Mouse (Mus musculus): Measurements from ENCODE around the gene Lrrc8b. TPM values are rescaled to one million over a fixed set of nuclear protein-coding genes. Genes with fewer than 3 reads are reported as not detected.

The Lrrc8b gene
- polyA plus RNA-seq, 1 experiment from 2014 or later: 13.3 TPM

DNA sequence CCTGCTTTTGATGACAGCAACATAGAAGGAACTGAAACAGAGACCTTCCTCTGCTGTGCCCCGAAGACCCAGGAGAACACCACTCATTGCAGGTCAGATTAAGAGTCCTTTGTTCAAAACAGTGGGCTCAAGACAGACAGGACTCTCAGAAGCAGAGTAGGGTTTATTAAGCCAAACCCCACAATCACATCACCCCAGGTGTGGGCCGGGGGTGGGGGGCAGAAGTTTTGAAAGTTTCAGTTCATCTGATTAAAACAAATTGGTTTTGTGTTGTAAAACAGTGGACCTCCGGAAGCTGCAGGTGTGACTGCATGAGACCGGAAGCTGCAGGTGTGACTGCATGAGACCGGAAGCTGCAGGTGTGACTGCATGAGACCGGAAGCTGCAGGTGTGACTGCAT is 14.0 kb upstream of the Lrrc8b start:
- Histone ChIP-seq H3K9ac (ENCODE audit: low read length) (no peak overlapping the region), H3K4me1 (ENCODE audit: control insufficient read depth, insufficient read depth, low read length) (no peaks in the 10 kb centered on the region), H3K27ac (ENCODE audit: low read depth, low read length) (no peak overlapping the region), H3K4me3 (ENCODE audit: low read depth, low read length) (no peak overlapping the region), H3K9me3 (ENCODE audit: control insufficient read depth, low read length) (no peaks in the 10 kb centered on the region), H3K36me3 (ENCODE audit: control insufficient read depth, insufficient read depth, low read length) (no peaks in the 10 kb centered on the region), H3K27me3 (ENCODE audit: control insufficient read depth, insufficient read depth, low read length) (no peaks in the 10 kb centered on the region), H3K4me2 (no peak overlapping the region)
- WGBS: 87% methylated on average over 5 of the region's 6 CpGs
- ATAC-seq (ENCODE audit: low FRiP score): no peak
- DNase-seq (ENCODE audit: low spot score, missing footprints): no peak

DNA sequence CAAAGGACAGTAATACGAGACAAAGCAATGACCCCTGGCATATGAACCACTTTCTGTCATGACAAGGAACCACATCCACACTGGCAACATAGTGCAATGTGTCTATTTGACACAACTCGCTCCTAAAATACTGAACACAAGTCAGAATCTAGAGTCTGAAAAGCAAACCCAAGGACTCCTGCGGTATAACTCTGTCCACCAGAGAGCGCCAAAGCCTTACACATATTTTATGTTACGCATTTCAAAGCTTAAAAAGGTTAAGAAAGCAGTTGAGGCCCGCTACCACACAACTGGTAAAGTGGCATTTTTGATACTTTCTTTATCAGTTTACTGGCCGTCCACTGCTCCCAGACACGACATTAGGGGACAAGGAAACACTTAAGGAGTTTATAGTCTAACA is 10.6 kb upstream of the Lrrc8b start:
- Histone ChIP-seq H3K4me3 (ENCODE audit: low read depth, low read length) (no peak overlapping the region), H3K27ac (ENCODE audit: low read depth, low read length) (no peak overlapping the region), H3K9me3 (ENCODE audit: control insufficient read depth, low read length) (no peaks in the 10 kb centered on the region), H3K27me3 (ENCODE audit: control insufficient read depth, insufficient read depth, low read length) (no peaks in the 10 kb centered on the region), H3K4me1 (ENCODE audit: control insufficient read depth, insufficient read depth, low read length) (no peaks in the 10 kb centered on the region), H3K9ac (ENCODE audit: low read length) (no peak overlapping the region), H3K4me2 (no peak overlapping the region), H3K36me3 (ENCODE audit: control insufficient read depth, insufficient read depth, low read length) (no peaks in the 10 kb centered on the region)
- ATAC-seq (ENCODE audit: low FRiP score): 0 out of 2 replicates have a peak, but pooled peaks have one; percentile 3
- peak; percentile 98 for DNase-seq (ENCODE audit: low spot score, missing footprints)
- WGBS: 12% methylated on average over 8 of the region's 8 CpGs

GRCm38 (mm10) chr5:105407661-105408060 is 7.9 kb upstream of the Lrrc8b start:
- ATAC-seq (ENCODE audit: low FRiP score): no peak
- whole genome bisulfite sequencing: 85% methylated on average over 5 of the region's 5 CpGs

DNA sequence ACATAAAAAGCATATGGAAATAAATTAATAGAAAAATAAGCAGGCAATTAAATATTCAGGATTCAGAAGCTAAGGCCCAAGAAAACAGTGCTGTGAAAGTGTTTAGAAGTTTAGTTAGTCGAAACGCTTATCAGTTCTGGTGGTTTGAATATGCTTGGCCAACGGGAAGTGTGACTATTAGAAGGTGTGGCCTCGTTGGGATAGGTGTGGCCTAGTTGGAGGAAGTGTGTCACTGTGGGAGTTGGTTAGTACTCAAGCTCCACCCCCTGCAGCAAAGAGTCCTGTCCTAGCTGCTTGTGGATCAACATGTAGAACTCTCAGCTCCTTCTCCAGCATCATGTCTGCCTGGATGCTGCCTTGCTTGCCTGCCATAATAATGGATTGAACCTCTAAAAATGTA is 6.5 kb upstream of the Lrrc8b start:
- no peak for ATAC-seq (ENCODE audit: low FRiP score)
- Histone ChIP-seq H3K9me3 (ENCODE audit: control insufficient read depth, low read length) (no peaks in the 10 kb centered on the region), H3K4me2 (no peak overlapping the region), H3K27me3 (ENCODE audit: control insufficient read depth, insufficient read depth, low read length) (no peaks in the 10 kb centered on the region), H3K36me3 (ENCODE audit: control insufficient read depth, insufficient read depth, low read length) (no peaks in the 10 kb centered on the region), H3K27ac (ENCODE audit: low read depth, low read length) (no peak overlapping the region), H3K9ac (ENCODE audit: low read length) (no peak overlapping the region), H3K4me3 (ENCODE audit: low read depth, low read length) (no peak overlapping the region), H3K4me1 (ENCODE audit: control insufficient read depth, insufficient read depth, low read length) (no peaks in the 10 kb centered on the region)
- WGBS: 87% methylated on average over 4 of the region's 4 CpGs
- DNase-seq (ENCODE audit: low spot score, missing footprints): peak; percentile 10

More at GRCm38 (mm10) chr5:105407661-105408060, 7.9 kb upstream of the Lrrc8b start:
- Histone ChIP-seq H3K4me3 (ENCODE audit: low read depth, low read length) (no peak overlapping the region), H3K4me1 (ENCODE audit: control insufficient read depth, insufficient read depth, low read length) (no peaks in the 10 kb centered on the region), H3K9ac (ENCODE audit: low read length) (no peak overlapping the region), H3K36me3 (ENCODE audit: control insufficient read depth, insufficient read depth, low read length) (no peaks in the 10 kb centered on the region), H3K4me2 (no peak overlapping the region), H3K27ac (ENCODE audit: low read depth, low read length) (no peak overlapping the region), H3K27me3 (ENCODE audit: control insufficient read depth, insufficient read depth, low read length) (no peaks in the 10 kb centered on the region), H3K9me3 (ENCODE audit: control insufficient read depth, low read length) (no peaks in the 10 kb centered on the region)
- DNase-seq (ENCODE audit: low spot score, missing footprints): peak; percentile 69

GRCm38 (mm10) chr5:105410521-105411293 is 4.9 kb upstream of the Lrrc8b start:
- WGBS: 73% methylated on average over 6 of the region's 6 CpGs
- H3K9me3 ChIP-seq (ENCODE audit: control insufficient read depth, low read length): no peaks in the 10 kb centered on the region
- H3K27ac ChIP-seq (ENCODE audit: low read depth, low read length): no peak overlapping the region
- ATAC-seq (ENCODE audit: low FRiP score): no peak
- H3K36me3 ChIP-seq (ENCODE audit: control insufficient read depth, insufficient read depth, low read length): no peaks in the 10 kb centered on the region
- DNase-seq (ENCODE audit: low spot score, missing footprints): peak; percentile 79
- no peak overlapping the region for H3K9ac ChIP-seq (ENCODE audit: low read length)
- H3K27me3 ChIP-seq (ENCODE audit: control insufficient read depth, insufficient read depth, low read length): 0 out of 2 replicates have a peak, but pooled peaks cover 2% of the 10 kb centered on the region
- H3K4me2 ChIP-seq: no peak overlapping the region
- no peak overlapping the region for H3K4me3 ChIP-seq (ENCODE audit: low read depth, low read length)
- H3K4me1 ChIP-seq (ENCODE audit: control insufficient read depth, insufficient read depth, low read length): no peaks in the 10 kb centered on the region; the same call in 1 of the 2 replicates

- H3K27ac ChIP-seq (ENCODE audit: low read depth, low read length): no peak overlapping the region
Measured at GRCm38 (mm10) chr5:105411294-105411570, 4.3 kb upstream of the Lrrc8b start.

GRCm38 (mm10) chr5:105411768-105412167 is 3.8 kb upstream of the Lrrc8b start:
- no peaks in the 10 kb centered on the region for H3K9me3 ChIP-seq (ENCODE audit: control insufficient read depth, low read length)
- no peak overlapping the region for H3K4me3 ChIP-seq (ENCODE audit: low read depth, low read length)
- no peaks in the 10 kb centered on the region for H3K36me3 ChIP-seq (ENCODE audit: control insufficient read depth, insufficient read depth, low read length)
- no peak for ATAC-seq (ENCODE audit: low FRiP score)
- H3K27ac ChIP-seq (ENCODE audit: low read depth, low read length): no peak overlapping the region
- DNase-seq (ENCODE audit: low spot score, missing footprints): peak; percentile 21
- no peak overlapping the region for H3K4me2 ChIP-seq
- no peak overlapping the region for H3K9ac ChIP-seq (ENCODE audit: low read length)
- 90% methylated on average over 2 of the region's 2 CpGs for WGBS
- no peaks in the 10 kb centered on the region; the same call in 1 of the 2 replicates for H3K4me1 ChIP-seq (ENCODE audit: control insufficient read depth, insufficient read depth, low read length)
- 0 out of 2 replicates have a peak, but pooled peaks cover 2% of the 10 kb centered on the region for H3K27me3 ChIP-seq (ENCODE audit: control insufficient read depth, insufficient read depth, low read length)

More at GRCm38 (mm10) chr5:105411294-105411570, 4.3 kb upstream of the Lrrc8b start:
- WGBS: 68% methylated on average over 4 of the region's 4 CpGs
- ATAC-seq (ENCODE audit: low FRiP score) (no peak), DNase-seq (ENCODE audit: low spot score, missing footprints) (no peak)
- Histone ChIP-seq H3K9me3 (ENCODE audit: control insufficient read depth, low read length) (no peaks in the 10 kb centered on the region), H3K9ac (ENCODE audit: low read length) (no peak overlapping the region), H3K4me2 (no peak overlapping the region), H3K27me3 (ENCODE audit: control insufficient read depth, insufficient read depth, low read length) (0 out of 2 replicates have a peak, but pooled peaks cover 2% of the 10 kb centered on the region), H3K36me3 (ENCODE audit: control insufficient read depth, insufficient read depth, low read length) (no peaks in the 10 kb centered on the region), H3K4me1 (ENCODE audit: control insufficient read depth, insufficient read depth, low read length) (no peaks in the 10 kb centered on the region; the same call in 1 of the 2 replicates), H3K4me3 (ENCODE audit: low read depth, low read length) (no peak overlapping the region)

GRCm38 (mm10) chr5:105412634-105413033 is 2.9 kb upstream of the Lrrc8b start:
- H3K9me3 ChIP-seq (ENCODE audit: control insufficient read depth, low read length): no peaks in the 10 kb centered on the region
- H3K27ac ChIP-seq (ENCODE audit: low read depth, low read length): no peak overlapping the region
- ATAC-seq (ENCODE audit: low FRiP score) (no peak), DNase-seq (ENCODE audit: low spot score, missing footprints) (peak; percentile 33)
- no peak overlapping the region for H3K9ac ChIP-seq (ENCODE audit: low read length)
- H3K4me2 ChIP-seq: no peak overlapping the region
- no peaks in the 10 kb centered on the region for H3K36me3 ChIP-seq (ENCODE audit: control insufficient read depth, insufficient read depth, low read length)
- WGBS: 88% methylated on average over 3 of the region's 3 CpGs
- no peak overlapping the region for H3K4me3 ChIP-seq (ENCODE audit: low read depth, low read length)
- H3K4me1 ChIP-seq (ENCODE audit: control insufficient read depth, insufficient read depth, low read length): no peaks in the 10 kb centered on the region; the same call in 1 of the 2 replicates
- 0 out of 2 replicates have a peak, but pooled peaks cover 2% of the 10 kb centered on the region for H3K27me3 ChIP-seq (ENCODE audit: control insufficient read depth, insufficient read depth, low read length)

DNA sequence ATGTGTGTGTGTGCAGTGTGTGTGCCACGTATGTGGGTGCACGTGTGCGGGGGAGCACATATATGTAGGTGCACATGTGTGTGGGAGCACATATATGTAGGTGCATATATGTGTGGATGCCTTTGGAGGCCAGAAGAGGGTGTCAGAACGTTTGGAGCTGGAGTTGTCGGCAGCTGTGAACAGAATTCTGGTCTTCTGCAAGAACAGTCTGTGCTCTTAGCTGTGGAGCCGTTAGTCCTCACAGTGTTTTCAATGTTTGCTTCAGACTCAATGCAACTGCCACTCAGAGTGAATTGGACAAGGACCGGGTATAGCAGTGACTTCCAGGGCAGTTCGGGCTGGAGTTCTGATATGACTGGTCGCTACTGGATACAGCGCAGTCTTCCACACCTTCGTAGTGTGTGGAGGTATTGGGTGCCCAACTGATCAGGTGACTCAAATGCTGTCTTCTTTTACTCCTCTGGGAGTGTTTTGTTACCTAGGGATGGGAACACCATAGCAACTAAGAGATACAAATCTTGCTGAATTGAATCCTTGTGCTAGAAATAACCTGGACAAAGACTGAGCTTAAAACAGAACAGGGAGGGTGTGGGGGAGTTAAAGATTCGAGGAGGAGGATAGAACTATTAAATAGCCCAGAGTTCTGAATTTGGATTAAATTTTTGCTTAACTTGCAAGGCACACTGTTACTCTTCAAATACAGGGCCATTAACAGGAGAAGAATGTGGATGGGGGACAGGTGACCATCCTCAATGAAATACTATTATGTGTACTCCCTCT is 1.0 kb upstream of the Lrrc8b start:
- WGBS: 81% methylated on average over 12 of the region's 12 CpGs
- Histone ChIP-seq H3K4me1 (ENCODE audit: control insufficient read depth, insufficient read depth, low read length) (no peaks in the 10 kb centered on the region; the same call in 1 of the 2 replicates), H3K9ac (ENCODE audit: low read length) (peak overlapping the region; percentile 95), H3K9me3 (ENCODE audit: control insufficient read depth, low read length) (peaks cover 5% of the 10 kb centered on the region; the same call in 1 of the 2 replicates), H3K4me3 (ENCODE audit: low read depth, low read length) (peak overlapping the region; percentile 82), H3K4me2 (peak overlapping the region; percentile 96), H3K27ac (ENCODE audit: low read depth, low read length) (no peak overlapping the region), H3K27me3 (ENCODE audit: control insufficient read depth, insufficient read depth, low read length) (0 out of 2 replicates have a peak, but pooled peaks cover 2% of the 10 kb centered on the region), H3K36me3 (ENCODE audit: control insufficient read depth, insufficient read depth, low read length) (no peaks in the 10 kb centered on the region)
- no peak for ATAC-seq (ENCODE audit: low FRiP score)
- DNase-seq (ENCODE audit: low spot score, missing footprints): peak; percentile 85
